Mouse (Mus musculus): ENCODE results near the gene Mef2c. TPM values are rescaled to one million over a fixed set of nuclear protein-coding genes. Genes with fewer than 3 reads are reported as not detected.

The Mef2c gene
- polyA plus RNA-seq, 1 experiment from 2014 or later, result 300 TPM

GRCm38 (mm10) chr13:83714466-83715307, 210.9 kb downstream of the Mef2c start:
- peak overlapping the region; percentile 69 for H3K4me3 ChIP-seq (replicated peaks; ENCODE audit: low read length)
- no peaks in the 10 kb centered on the region for H3K36me3 ChIP-seq (ENCODE audit: control insufficient read depth, insufficient read depth)
- peak overlapping the region; percentile 86 for H3K4me2 ChIP-seq (ENCODE audit: low read length)
- H3K27me3 ChIP-seq (replicated peaks; ENCODE audit: control insufficient read depth, insufficient read depth, low read length), result no peaks in the 10 kb centered on the region
- peak; percentile 91 for ATAC-seq
- under 1% methylated on average over 22 of the region's 22 CpGs for WGBS
- peak overlapping the region; percentile 100 for H3K9ac ChIP-seq (replicated peaks; ENCODE audit: low read depth, low read length)
- H3K4me1 ChIP-seq (replicated peaks; ENCODE audit: control insufficient read depth, insufficient read depth, low read length), result peaks cover 13% of the 10 kb centered on the region
- peak overlapping the region; percentile 100 for H3K27ac ChIP-seq (ENCODE audit: low read length)
- H3K9me3 ChIP-seq (ENCODE audit: control insufficient read depth, low read length), result no peaks in the 10 kb centered on the region

GRCm38 (mm10) chr13:83715308-83715785, 211.5 kb downstream of the Mef2c start:
- Histone ChIP-seq H3K4me3 (replicated peaks; ENCODE audit: low read length) (peak overlapping the region; percentile 69), H3K36me3 (ENCODE audit: control insufficient read depth, insufficient read depth) (no peaks in the 10 kb centered on the region), H3K9me3 (ENCODE audit: control insufficient read depth, low read length) (no peaks in the 10 kb centered on the region), H3K9ac (replicated peaks; ENCODE audit: low read depth, low read length) (peak overlapping the region; percentile 100), H3K4me2 (ENCODE audit: low read length) (peak overlapping the region; percentile 86), H3K4me1 (replicated peaks; ENCODE audit: control insufficient read depth, insufficient read depth, low read length) (peaks cover 13% of the 10 kb centered on the region), H3K27me3 (replicated peaks; ENCODE audit: control insufficient read depth, insufficient read depth, low read length) (no peaks in the 10 kb centered on the region), H3K27ac (ENCODE audit: low read length) (peak overlapping the region; percentile 100)
- under 1% methylated on average over 14 of the region's 14 CpGs for WGBS
- peak; percentile 38 for ATAC-seq

DNA sequence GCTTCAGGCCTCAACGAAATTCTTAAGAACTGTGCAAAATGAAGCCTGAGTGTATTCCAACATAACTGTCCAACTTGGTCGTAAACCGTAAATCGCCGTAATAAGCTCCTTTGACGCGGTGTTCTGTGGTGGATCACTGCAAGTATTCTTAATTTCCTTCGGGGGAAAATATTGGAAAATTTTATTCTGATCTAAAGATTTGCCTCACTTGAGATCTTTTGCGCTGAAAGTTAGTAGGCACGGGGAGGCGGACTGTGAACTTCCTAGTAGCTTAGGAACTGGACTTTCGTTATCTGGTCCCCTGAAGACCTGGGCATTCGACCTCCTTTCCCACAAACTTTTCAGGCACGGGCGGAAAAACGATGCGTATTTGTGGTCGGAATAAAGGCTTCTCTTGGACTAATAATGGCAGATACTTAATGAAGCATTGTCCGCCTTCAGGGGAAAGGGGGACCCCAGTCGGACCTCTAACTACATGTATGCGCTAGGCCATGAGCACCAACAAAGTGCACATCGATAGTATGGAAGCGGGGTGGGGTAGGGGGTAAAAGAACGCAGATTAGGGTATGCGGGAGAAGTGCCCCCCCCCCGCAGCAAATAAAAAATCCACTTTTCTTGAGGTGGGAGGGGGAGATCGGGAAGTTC, 212.3 kb downstream of the Mef2c start:
- H3K4me2 ChIP-seq (ENCODE audit: low read length), result peak overlapping the region; percentile 86
- peaks cover 13% of the 10 kb centered on the region for H3K4me1 ChIP-seq (replicated peaks; ENCODE audit: control insufficient read depth, insufficient read depth, low read length)
- H3K27ac ChIP-seq (ENCODE audit: low read length), result peak overlapping the region; percentile 100
- H3K9me3 ChIP-seq (ENCODE audit: control insufficient read depth, low read length), result no peaks in the 10 kb centered on the region
- no peaks in the 10 kb centered on the region for H3K36me3 ChIP-seq (ENCODE audit: control insufficient read depth, insufficient read depth)
- peak overlapping the region; percentile 100 for H3K9ac ChIP-seq (replicated peaks; ENCODE audit: low read depth, low read length)
- H3K27me3 ChIP-seq (replicated peaks; ENCODE audit: control insufficient read depth, insufficient read depth, low read length), result no peaks in the 10 kb centered on the region
- H3K4me3 ChIP-seq (replicated peaks; ENCODE audit: low read length), result peak overlapping the region; percentile 69
- no peak for ATAC-seq
- WGBS, result 1% methylated on average over 27 of the region's 27 CpGs
